In genomic region chr11:88131847-88132246, GRCm38 (mm10) we compare ENCODE assay signal across 8 mouse cellular contexts.
DNase-seq lines count a peak whose midpoint lies in the region.

No protein-coding gene starts in this region.

- peak; percentile 40 for DNase-seq in cerebellum, adult 11-12 months
- no peak for DNase-seq in cerebellum, postnatal 4 days (ENCODE audit: low spot score in 2 of 2)
- peak; percentile 45 for DNase-seq in ZHBTc4 (ENCODE audit: low read depth, low spot score)
- DNase-seq in heart, adult 11 months = peak; percentile 99
- DNase-seq in kidney, adult 9 months = peak; percentile 82
- DNase-seq in lung, postnatal 25 days (ENCODE audit: low spot score) = peak; percentile 86
- DNase-seq in thymus, postnatal 14 days = peak; percentile 43
- no peak for DNase-seq in left cerebral cortex, adult 11 months (ENCODE audit: low spot score)

Comparison
In these comparisons a context has a peak if more than half of its experiments do, and no peak if none do; other contexts are left out.
1. DNase-seq: peak in cerebellum, adult 11-12 months (single experiment), ZHBTc4 (single experiment), heart, adult 11 months (single experiment), kidney, adult 9 months (single experiment), lung, postnatal 25 days (single experiment) and thymus, postnatal 14 days (single experiment); none in cerebellum, postnatal 4 days (0 of 2) and left cerebral cortex, adult 11 months (single experiment).